Mouse (Mus musculus) left cerebral cortex, adult 9 months (tissue): Measurements from ENCODE around the gene Pwp1.
"Not testable (repeated sequence)": the region's sequence is repeated elsewhere in the genome, so short reads cannot be mapped to it uniquely, and the experiment has no call there.

Experiments
- DNase-seq, 2 experiments: peaks; one replicate each; pipeline ENCODE4 v3.0.0; 2022; ENCODE audit warnings: low spot score in 2 of 2

Pwp1 gene

DNA sequence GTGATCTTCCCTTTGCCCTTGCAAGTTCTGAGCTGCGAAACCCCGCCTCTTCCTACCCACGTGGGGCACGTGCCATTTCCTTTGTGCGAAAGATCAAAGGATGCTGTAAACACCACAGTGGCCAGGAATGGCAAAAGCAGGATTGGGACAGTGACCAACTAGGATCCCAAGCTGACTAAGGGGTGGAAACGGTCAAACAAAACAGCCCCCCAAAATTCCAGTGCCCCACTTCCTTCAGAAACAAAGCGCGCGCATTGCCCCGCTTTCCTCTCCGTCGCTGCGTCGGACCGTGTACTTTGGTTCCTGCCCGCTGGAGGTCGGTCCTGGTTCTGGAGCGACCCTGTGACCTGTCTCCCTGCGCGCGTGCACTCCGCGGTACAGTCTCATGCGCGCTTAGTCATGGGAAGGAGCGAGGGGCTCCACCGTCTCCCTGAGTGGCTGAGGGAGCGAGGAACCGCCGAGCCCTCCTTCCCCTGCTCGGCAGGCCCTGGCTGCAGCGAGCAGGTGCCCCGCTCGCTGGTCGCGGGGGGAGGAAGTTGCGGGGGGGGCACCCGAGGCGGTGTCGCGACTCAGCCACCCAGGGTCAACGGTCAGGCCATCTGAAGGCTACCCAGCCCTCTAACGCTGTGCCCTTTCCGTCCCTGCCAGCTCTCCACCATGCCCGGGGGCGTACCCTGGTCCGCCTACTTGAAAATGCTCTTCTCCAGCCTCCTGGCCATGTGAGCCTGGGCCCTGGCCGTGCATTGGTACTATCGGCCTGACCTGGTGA lies at the start of gene Pwp1:
Gene Pwp1, plus strand, starts transcription at position 410 of the 769 bp plus-strand sequence.
- peak; percentile 7 to 11 for DNase-seq

DNA sequence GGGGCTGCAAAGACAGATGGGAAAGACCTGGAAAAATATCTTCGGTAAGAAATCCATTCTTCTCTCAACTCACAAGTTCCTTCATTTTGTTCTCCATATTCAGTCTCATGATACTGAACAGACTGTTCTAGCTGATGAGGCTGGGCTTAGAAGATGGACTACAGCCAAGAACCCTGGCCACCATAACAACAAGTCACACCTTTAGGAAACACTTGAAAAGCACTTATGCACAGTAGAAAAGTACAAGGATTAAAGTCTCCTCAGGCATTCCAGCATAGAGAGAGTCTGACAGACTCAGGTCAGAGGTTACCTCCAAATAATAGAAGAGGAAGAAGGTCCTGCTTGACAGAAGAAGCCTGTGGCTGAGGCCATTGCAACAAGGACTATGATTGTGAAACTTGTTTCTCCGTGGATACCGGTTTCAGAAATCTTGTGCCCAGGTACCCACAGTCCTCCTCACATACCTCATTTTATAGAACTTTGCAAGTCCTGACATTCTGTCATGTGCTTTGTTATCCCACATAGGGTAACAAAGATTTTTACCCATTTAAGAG lies 7.1 kb upstream of the Pwp1 start:
- not testable (repeated sequence) for DNase-seq

DNA sequence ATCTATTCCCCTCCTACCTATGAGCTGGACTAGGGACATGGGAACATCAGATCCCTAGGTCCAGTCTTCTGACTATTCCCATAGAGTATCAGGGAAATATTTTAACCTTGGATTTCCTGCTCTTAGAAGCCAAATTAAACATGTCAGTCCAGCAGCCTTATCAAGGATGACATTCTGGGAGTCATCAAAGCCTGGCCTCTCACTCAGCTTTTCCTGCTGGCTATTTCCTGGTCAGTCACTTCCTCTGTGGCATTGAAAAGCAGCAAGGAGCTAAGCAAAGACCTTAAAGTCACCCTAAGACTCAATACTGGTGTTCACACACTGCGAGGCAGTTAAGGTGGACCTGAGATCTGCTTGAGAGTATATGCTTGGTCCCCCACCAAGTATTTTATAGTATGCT lies 5.5 kb upstream of the Pwp1 start:
- DNase-seq, result not testable (repeated sequence)

DNA sequence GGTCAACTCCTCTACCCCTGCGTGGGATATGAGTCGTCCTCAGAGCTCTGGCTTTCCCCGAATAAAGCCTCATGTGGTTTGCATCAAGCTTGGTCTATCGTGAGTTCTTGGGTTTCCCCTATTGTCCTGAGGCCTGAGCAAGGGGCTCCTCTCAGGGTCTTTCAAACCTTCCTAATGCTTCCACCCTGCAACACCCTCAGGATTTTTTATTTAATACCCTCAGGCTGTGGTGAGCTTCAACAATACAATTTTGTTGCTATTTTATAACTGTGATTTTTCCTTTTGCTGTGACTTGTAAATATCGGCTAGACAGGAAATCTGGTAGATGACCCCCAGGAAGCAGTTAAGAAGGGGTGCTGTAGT lies 591 bp upstream of the Pwp1 start:
- not testable (repeated sequence) for DNase-seq

DNA sequence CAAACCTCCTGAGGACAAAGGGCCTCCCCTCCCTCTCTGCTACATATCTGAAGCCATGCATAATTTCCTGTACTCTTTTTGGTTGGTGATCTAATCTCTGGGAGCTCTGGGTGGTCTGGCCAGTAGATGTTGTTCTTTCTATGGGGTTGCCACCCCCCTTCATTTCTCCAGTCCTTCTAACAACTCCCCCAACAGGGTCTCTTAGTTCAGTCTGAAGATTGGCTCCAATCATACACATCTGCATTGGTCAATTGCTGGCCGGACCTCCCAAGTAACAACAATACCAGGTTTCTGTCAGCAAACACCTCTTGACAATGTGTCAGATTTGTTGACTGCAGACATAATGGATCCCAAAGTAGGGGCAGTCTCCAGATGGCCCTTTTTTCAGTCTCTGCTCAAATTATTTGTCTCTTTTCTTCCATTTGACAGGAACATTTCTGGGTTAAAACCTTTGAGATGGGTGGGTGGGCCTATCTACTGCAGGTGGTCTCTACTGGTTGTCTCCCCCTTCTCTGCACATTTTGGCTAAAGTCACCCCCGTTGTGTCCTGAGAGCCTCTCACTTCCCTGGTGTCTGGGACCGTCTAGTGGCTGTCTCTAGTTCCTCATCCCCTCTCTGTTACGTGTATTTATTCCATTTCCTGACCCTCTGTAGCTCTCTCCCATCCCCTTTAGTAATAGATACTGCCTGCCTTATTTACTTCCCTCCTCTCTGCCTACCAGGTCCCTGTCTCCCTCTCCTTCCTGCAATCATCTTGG lies 17.0 kb downstream of the Pwp1 start:
- no peak for DNase-seq

DNA sequence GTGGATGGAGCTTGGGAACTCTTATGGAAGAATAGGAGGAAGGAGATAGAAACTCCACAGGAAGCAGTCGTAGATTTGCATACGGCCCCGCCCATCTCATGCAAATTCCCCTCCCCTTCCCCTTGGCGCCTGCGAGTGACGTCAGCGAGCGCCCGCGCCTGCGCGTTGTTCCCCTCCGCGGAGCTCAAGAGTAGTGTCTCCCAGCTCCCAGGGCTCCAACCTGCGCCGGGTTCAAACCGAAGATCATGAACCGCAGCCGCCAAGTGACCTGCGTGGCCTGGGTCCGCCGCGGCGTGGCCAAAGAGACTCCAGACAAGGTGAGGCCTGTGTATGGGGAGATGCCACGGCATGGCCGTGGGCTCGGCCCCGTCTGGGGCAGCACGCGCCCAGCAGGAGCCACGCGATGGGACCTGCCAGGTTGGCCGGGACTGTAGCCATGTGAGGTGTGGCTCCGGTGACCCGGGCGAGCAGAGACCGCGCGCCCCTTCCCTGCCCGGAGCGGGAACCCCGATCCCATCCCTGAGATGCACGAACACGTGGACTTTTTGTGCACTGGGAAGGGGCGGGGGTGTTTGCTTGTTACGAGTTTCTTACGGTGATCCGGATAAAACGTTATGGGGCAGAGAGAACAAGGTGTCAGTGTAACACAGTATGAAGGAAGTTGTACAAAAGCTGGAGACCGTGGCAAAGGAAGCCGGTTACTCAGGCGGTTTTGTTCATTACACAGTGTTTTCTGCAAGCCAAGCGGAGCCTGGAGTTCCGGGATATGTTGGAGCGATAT lies 42.6 kb downstream of the Pwp1 start:
- DNase-seq, result peak; percentile 78 to 92

DNA sequence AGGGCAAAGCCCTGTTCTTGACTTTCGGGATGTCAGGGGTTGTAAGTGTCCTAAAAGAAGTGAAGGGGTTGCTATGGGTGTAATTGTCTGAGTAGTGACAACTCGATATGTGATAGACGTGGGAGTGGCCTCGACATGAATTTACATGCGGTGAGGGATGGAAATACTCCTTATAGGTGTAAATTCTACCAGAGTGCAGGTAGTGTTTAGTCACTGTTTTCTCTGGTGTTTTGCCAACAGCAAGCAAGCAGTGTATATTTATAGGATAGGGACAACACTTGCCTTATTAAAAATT lies 43.1 kb downstream of the Pwp1 start:
- DNase-seq, result no peak

DNA sequence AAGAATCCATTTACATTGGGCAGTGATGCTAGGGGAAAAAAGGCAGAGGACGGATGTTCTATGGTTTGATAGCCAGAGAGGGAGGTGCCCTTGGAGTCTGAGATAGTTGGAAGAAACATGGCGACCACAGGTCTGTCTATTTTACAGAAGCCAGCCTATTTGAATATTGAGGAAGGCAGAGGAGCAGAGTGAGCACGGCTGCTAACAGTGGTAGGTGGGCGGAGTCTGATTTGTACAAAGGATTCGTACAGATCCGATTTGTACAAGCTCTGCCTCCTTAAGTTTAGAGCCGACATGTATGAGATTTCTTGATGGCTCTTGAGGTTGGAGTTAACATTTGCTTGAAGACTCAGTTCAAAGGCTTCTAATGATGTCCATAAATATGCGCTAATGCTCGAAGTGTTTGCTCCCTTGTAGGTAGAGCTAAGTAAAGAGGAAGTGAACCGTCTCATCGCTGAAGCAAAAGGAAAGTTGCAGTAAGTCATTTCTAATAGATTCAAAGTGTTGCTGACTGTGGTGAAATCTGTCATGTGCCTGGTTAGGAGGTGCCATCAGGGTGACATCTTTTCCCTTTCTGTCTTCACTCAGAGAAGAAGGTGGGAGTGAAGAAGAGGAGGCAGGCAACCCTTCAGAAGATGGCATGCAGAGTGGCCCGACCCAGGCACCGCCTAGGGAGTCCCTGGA lies 44.7 kb downstream of the Pwp1 start:
- no peak for DNase-seq

DNA sequence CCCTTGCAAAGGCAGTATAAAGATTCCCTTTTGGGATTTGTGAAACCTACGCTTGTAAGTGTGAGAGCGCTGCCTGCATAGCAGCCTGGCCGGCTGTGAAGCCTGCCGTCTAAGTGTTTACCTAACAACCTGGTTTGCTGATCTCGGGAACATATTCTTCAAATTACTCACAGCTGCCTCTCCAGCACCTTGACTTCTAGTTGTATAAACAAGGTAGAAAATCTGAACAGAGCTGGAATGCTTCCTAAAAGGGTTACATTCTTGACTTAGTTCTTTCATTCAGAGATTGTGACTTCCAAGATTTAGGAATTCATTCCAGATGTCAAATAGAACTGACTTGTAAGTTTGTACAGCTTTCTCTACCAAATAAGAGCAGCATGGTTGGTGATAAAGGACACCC lies 46.5 kb downstream of the Pwp1 start:
- DNase-seq, result no peak

DNA sequence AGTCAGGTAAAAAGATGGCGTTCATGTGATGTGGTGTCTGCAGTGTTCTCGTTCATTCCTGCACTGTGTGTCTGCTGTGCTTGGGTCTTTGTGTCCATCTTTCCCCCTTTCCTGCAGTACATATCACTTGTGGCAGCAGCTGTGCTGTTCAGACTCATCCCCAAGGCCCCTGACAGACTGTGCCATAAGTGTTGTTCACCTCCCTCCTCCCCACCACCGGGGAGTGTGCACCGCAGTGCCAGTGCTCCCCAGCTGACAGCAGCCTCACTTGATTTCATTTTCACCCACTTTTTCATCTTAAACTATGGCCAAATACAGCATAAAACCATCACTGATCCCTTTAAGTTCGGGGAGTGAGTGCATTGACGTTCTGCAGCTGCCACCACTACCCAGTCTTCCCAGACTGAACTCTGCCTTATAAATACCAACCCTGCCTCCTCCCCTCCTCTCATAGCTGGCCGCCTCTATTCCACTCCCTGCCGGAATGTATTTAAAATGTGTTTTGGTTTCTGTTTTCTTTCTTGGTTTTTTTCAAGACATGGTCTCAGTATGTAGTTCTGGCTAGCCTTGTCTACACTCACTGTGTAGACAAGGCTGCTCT lies 50.7 kb downstream of the Pwp1 start:
- no peak for DNase-seq

DNA sequence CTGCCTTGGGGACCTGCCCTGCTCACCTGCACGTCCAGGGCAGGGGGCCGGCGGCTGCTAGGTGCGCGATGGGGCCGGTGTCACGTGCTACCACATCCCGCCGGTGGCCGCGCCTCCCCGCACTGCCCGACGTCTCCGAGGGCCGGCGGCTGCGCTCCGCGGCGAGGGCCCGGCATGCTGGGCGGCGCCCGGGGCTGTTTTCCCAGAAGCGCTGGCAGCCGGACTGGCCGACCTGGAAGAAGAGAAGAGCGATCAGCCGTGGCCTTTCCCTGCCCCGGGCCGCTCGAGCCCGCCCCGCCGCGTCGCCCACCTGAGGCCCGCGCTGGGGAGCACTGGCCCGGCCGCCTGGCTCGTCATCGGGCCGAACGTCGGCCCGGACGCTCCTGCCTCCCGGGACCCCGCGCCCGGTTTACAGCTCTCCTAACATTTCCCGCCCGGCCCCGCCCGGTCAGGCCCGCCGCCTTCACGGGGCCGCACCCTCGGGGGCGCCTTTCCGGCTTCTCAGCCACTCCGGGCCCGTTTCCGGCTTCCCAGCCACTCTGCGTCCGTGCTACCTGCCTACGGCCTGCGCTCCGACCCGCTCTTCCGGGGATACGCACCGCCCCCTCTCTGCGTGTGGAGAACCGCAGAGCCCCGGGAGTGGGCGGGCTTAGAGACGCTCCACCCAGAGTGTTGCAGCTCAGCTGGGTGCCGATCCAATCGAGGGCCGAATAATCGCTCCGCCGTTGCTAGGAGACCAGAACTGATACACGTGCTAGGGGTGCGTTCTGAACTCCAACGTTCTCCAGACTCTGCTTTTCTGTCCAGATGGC lies 87.4 kb downstream of the Pwp1 start, which contains the start of gene Prdm4:
Gene Prdm4, minus strand, starts transcription at position 645 of the 812 bp plus-strand sequence.
- peak; percentile 96 to 97 for DNase-seq

DNA sequence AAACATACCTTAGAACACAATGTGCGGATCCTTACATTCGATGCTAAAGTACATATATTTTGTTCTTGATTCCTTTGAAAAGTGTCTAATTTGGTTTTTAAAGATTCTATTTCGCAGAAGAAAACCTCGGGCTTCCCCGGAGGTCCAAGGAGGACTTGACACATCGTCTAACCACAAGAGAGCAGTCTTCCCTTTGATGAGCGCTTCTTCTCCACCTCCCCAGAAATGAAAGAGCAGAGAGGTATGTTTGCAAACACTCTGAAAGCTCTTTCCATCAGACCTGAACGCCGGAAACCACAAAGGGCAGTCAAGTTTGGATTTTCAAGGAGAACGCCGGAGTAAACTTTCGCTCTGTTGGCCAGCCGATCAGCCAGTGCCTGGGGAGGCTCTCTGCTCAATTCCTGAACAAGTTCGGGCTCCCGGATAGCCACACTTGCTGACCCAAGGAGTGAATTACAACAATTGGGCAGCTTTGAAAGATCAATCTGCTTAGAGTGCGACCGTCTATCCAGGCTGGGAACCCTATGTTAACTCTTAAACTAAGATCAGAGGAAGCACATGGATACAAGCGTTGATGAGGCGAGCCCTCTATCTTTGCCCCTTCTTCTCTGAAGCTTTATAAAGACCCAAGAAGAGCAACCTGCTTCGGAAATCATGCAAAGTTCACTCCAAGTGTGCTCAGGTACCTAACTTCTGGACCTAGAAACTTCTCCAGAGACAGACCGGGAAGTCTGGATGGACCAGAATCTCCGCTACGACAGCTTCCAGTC lies 98.6 kb downstream of the Pwp1 start, which contains the start of gene Ascl4:
Gene Ascl4, plus strand, starts transcription at position 6 of the 770 bp plus-strand sequence.
- no peak for DNase-seq

DNA sequence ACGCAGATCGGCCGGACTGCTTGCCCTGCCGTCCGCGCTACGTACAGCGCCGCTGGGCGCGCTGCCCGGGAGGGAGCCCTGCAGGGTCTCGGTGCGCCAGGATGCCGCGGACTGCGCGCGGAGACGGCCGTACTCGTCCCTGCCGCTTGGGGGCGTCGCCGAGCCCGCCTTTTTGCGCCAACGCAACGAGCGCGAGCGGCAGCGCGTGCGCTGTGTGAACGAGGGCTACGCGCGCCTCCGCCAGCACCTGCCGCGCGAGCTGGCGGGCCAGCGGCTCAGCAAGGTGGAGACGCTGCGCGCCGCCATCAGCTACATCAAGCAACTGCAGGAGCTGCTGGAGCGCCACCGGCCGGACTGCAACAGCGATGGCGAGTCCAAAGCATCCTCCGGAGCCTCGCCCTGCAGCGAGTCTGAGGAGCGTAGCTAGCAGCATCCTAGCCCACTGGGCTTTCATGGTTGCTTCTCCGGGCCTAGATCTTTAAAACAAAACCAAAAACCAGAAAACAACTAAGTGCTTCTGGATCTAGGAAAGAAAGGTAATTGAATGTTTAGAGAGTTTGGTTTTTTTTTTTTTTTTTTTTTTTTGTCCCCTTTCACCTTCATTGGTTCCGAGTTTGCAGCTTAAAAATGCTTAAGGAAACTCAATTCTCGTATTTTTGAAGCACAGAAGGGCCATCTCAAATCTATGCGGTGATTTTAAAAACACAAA lies 99.4 kb downstream of the Pwp1 start:
- peak; percentile 61 to 77 for DNase-seq

DNA sequence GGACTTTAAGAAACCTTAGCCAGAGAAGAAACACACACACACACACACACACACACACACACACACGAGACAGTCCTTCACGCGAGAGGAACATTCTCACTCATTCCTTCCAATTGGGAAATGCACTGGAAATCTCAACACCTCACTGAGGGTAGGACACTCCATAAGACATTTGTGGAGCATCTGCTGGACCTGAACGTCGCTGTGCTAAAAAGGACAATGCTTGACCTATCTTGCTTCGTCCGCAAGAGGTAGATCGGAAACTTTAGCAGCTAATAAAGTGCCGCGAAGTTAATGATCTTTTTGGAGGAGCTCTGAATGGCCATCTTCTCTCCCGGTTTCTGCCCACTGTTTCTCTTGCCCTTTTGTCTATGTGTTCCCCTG lies 99.9 kb downstream of the Pwp1 start:
- no peak for DNase-seq

DNA sequence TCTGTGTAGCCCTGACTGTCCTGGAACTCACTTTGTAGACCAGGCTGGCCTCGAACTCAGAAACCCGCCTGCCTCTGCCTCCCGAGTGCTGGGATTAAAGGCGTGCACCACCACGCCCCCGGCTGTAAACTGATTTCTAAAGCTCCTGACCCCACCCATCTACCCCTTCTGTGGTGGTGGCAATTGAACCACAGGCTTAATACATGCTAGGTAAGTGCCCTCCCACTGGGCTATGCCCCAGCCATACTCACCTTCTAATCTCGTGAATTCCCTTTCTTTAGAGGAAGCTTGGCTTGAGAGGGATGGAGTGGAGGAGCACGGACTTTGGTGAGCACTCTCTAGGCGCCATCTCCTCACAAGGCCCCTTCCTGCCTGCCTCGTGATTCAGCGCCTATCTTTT lies 100.7 kb downstream of the Pwp1 start:
- no peak for DNase-seq

DNA sequence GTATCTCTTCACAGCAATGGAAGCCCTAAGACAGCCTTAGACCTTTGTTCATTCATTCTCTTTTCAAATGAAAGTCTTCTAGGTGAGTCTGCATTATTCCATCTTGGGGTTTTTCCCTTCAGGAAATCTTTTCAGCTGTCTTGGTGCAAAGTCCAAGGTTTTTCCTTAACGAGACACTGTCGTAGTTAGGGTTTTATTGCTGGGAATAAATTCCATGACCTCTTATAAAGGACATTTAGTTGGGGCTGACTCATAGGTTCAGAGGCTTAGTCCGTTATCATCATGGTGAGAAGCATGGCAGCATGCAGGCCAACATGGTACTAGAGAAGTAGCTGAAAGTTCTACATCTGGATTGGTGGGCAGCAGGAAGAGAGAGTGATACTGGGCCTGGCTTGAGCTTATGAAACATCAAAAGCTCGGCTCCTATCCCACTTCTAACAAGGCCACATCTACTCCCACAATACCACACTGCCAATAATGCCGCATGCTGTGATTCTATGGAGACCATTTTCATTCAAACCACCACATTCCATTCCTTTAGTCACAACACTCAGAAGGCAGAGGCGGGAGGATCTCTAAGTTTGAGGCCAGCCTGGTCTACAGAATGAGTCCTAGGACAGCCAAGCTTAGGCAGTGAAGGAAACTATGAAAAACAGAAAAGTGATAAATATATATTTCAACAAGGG lies 107.1 kb downstream of the Pwp1 start:
- DNase-seq, result no peak
